Mouse (Mus musculus) hindbrain, embryonic 12.5 days (tissue): ENCODE data around the gene Dlg5. TPM values are rescaled to one million over a fixed set of nuclear protein-coding genes. Genes with fewer than 3 reads are reported as not detected.
A peak's percentile ranks its signal among the peaks of the same experiment; 100 is the strongest.

Experiments used
- ATAC-seq: fragments of 200-750 bp; cut with Nextera tagmentation; 2 replicates; pipeline ENCODE4 v1.8.0; 2017; ENCODE audit warnings: moderate TSS enrichment; ENCODE audit not compliant: low FRiP score
- H3K27ac ChIP-seq: fragments of 300-500 bp; sonication (generic); 2 replicates; pipeline ENCODE4 v1.5.1; 2016; ENCODE audit warnings: mild to moderate bottlenecking
- H3K27me3 ChIP-seq: fragments of 300-500 bp; sonication (generic); 2 replicates; pipeline ENCODE4 v1.6.1; 2016; ENCODE audit warnings: mild to moderate bottlenecking
- H3K36me3 ChIP-seq: fragments of 300-500 bp; sonication (generic); 2 replicates; pipeline ENCODE4 v1.6.1; 2016; ENCODE audit warnings: mild to moderate bottlenecking
- H3K4me1 ChIP-seq: fragments of 300-500 bp; sonication (generic); 2 replicates; pipeline ENCODE4 v1.6.1; 2016
- H3K4me2 ChIP-seq: fragments of 300-500 bp; sonication (generic); replicated peaks from 2 replicates; pipeline ENCODE4 v1.6.1; 2016; ENCODE audit warnings: mild to moderate bottlenecking
- H3K4me3 ChIP-seq: fragments of 300-500 bp; sonication (generic); 2 replicates; pipeline ENCODE4 v1.5.1; 2016; ENCODE audit warnings: mild to moderate bottlenecking
- H3K9ac ChIP-seq: fragments of 300-500 bp; sonication (generic); 2 replicates; pipeline ENCODE4 v1.6.1; 2016; ENCODE audit warnings: mild to moderate bottlenecking, moderate library complexity
- H3K9me3 ChIP-seq: fragments of 300-500 bp; sonication (generic); replicated peaks from 2 replicates; pipeline ENCODE4 v1.6.1; 2016; ENCODE audit warnings: mild to moderate bottlenecking
- WGBS: fragments of 180-500 bp; shearing (Covaris S2); methylation state at CpG from one replicate; pipeline ENCODE4 v1.1.7; 2016; 5-methylcytosine and 5-hydroxymethylcytosine counted together
- polyA plus RNA-seq: library from polyadenylated mRNA; unstranded; fragments of >200 nt; fragmentation: Nextera tagmentation; extraction: Ambion mirVana; gene quantifications from 2 replicates; pipeline ENCODE4 v1.2.1, GENCODE M21; 2016

The Dlg5 gene
- polyA plus RNA-seq, 1 experiment from 2014 or later: 21.8 TPM

DNA sequence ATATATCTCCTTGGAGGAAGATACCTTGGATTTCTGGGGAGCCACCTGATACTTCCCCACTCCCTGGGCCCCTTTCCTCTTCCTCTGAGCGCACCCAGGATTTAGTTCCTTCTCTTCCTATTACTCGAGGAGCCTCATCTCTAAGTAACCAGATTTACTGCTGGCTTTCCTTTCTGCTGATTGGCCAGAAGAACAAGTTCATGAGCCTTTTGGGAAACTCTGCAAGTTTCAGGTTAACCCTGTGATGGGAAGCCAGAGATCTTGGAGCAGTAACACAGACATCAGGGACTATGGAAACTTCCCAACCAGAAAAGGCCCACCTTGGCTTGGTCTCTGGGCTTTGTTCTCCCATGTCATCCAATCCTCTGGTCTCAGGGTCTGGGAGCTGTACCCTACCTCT is 10.2 kb upstream of the Dlg5 start:
- Histone ChIP-seq H3K9me3 (no peaks in the 10 kb centered on the region), H3K4me2 (no peak overlapping the region), H3K4me1 (peaks cover 14% of the 10 kb centered on the region), H3K9ac (no peak overlapping the region), H3K27me3 (no peaks in the 10 kb centered on the region), H3K36me3 (no peaks in the 10 kb centered on the region), H3K27ac (no peak overlapping the region), H3K4me3 (no peak overlapping the region)
- no peak for ATAC-seq
- 70% methylated on average over 2 of the region's 2 CpGs for WGBS

DNA sequence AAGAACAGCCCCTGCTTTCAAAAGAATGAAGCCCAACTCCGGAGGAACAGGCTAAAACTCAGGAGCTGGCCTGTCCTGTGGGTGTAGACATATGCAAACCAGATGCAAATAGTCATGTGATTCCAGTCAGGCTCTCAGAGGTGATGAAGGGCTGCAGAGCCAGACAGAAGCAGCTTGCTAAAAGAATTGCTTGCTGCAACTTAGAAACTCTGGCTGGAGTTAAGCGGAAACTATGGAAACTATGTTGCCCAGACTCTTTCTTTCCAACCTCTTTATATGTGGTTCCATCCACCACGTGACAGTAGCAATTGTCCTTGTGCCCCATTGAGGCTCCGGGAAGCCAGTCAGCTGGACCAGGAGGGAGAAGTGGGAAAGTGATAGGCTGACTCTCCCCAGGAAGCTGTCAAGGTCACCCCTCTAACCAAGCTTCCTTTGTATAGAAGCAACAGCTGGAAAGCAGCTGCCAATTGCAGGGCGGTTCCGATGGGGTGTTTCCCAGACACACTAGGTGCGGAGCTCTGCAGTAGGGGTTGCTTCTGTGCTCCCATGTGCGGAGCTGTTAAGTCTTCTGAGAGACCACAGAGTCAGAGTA is 8.0 kb upstream of the Dlg5 start:
- WGBS: 6% methylated on average over 8 of the region's 8 CpGs
- H3K4me3 ChIP-seq: no peak overlapping the region
- no peaks in the 10 kb centered on the region for H3K36me3 ChIP-seq
- H3K27me3 ChIP-seq: no peaks in the 10 kb centered on the region
- ATAC-seq: no peak
- H3K9me3 ChIP-seq: no peaks in the 10 kb centered on the region
- peak overlapping the region; percentile 71 for H3K27ac ChIP-seq
- peaks cover 14% of the 10 kb centered on the region for H3K4me1 ChIP-seq
- peak overlapping the region; percentile 30 for H3K4me2 ChIP-seq
- no peak overlapping the region for H3K9ac ChIP-seq

DNA sequence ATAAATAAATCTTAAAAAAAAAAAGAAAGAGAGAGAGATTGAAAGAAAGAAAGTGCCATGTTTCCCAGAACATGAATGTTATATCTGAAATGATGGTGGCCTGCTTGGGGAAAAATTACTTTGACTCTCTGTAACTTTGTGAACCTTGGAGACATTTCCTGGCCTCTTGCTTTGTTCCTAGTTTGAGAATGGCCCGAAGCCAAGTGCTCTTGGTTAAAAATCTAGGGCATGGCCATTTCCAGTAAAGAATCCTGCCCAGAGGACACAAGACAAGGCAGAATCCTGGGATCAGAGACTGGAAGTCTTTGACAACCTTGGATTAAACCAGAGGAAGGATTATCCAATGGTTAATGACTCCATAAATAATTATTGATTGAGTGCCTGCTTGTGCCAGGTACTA is 5.6 kb upstream of the Dlg5 start:
- no peaks in the 10 kb centered on the region for H3K36me3 ChIP-seq

DNA sequence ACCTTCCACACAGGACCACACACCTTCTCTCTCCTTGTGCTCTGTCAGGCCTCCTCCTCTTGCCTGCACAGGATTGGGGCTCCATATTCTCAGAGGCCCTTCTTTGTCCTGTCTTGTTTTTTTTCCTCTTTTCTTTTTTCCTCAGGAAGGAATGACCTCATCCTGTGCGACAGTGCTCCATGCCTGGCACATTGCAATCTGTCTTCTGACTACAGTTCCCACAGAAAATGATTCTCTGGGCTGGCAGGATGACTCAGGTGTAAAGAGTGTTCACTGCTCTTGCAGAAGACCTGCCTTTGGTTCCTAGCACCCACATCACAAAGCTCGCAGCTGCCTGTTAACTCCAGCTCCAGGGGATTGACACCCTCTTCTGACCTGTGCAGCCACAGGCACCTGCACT is 4.2 kb upstream of the Dlg5 start:
- Histone ChIP-seq H3K4me3 (no peak overlapping the region), H3K27me3 (no peaks in the 10 kb centered on the region), H3K4me2 (no peak overlapping the region), H3K9ac (no peak overlapping the region), H3K4me1 (peaks cover 17% of the 10 kb centered on the region), H3K27ac (no peak overlapping the region), H3K36me3 (no peaks in the 10 kb centered on the region), H3K9me3 (no peaks in the 10 kb centered on the region)
- ATAC-seq: no peak
- WGBS: 63% methylated on average over 2 of the region's 2 CpGs

More for the DNA sequence above, 5.6 kb upstream of the Dlg5 start:
- H3K27me3 ChIP-seq: no peaks in the 10 kb centered on the region
- no peak overlapping the region for H3K4me3 ChIP-seq
- H3K9ac ChIP-seq: no peak overlapping the region
- peaks cover 14% of the 10 kb centered on the region for H3K4me1 ChIP-seq
- no peak for ATAC-seq
- 90% methylated on average over 1 of the region's 1 CpGs for WGBS
- no peak overlapping the region for H3K27ac ChIP-seq
- no peak overlapping the region for H3K4me2 ChIP-seq
- no peaks in the 10 kb centered on the region for H3K9me3 ChIP-seq

DNA sequence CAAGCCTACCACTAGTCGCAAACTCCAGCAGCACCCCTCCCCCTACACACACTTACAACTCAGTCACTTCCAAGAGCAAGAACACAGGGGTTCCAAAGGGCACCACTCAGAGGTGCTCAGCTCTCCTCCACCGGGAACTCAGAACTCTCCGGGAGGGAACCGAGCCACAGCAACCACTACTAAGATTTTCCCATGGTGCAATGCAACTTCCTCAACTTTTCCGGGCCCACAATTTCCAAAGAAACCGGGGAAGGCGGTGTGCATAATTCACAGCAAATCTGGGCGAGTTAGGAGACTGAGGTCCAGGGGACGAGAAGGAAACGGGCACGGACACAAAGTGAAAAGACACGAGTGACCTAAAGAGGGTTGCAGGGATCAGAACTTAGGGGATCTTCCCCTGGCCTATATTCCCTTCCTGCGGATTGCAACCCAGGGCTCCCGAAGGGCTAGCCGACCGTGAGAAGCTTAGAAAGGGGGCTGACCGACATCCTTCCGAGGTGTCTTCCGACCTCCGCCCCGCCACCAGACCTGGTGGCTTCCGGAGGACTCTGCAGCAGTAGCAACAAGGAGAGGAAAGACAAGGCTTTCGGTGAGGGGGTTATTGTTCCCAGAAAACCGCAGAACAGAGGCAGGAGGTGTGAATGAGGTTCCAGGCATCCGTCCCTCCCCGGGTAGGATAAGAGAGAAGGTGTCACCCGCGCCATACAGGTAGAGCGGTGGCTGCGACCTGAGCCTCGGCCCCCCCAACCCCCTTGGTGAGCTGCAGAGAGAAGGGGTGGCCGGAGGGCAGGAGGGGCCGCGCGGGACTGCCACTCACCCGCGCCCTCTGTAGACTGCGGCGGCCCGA is 1.2 kb downstream of the Dlg5 start:
- H3K36me3 ChIP-seq: 0 out of 2 replicates have a peak, but pooled peaks cover 5% of the 10 kb centered on the region
- peak overlapping the region; percentile 90 for H3K4me2 ChIP-seq
- under 1% methylated on average over 40 of the region's 40 CpGs for WGBS
- no peaks in the 10 kb centered on the region for H3K27me3 ChIP-seq
- no peaks in the 10 kb centered on the region for H3K9me3 ChIP-seq
- peak overlapping the region; percentile 97 for H3K27ac ChIP-seq
- H3K4me1 ChIP-seq: peaks cover 24% of the 10 kb centered on the region
- peak overlapping the region; percentile 97 for H3K9ac ChIP-seq
- H3K4me3 ChIP-seq: peak overlapping the region; percentile 90
- ATAC-seq: peak; percentile 51; the same call in 1 of the 2 replicates

DNA sequence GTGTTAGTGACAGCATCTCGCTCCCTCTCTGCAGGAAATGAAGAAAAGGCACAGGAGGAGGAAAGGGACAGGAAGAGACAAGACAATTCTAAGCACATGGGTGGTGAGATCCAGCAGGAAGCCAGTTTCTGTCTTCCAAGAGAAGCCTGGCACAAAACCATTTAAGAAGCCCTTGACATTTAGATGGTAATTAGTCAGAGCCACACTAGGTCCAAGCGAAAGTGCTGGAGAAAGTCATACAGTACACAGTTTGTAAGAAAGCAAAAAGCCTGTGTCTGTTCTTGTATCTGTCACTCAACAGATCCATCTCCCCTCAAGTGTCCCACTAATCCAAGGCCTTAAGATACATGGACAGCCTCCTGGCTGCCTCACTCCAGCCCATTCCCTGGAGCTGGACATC is 3.7 kb downstream of the Dlg5 start:
- WGBS: 90% methylated on average over 2 of the region's 2 CpGs
- no peak overlapping the region for H3K9ac ChIP-seq

DNA sequence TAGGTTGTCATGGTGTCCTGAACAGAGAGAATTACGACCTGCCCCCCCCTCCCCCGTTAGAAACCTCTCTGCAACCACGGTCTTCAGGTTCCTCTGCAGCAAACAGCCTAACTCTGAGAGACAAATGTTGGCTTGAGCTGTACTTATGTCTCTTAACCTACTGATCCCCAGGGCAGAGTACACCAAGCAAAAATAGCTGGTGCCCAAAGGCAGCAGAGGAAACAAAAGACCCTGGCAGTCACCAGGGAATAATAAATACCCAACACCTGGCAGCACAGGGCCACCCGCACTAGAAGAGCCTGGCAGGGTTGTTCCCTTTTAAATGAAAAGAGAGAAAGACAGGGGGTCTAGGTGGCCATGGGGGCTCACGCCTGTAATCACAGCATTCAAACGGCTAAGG is 4.9 kb downstream of the Dlg5 start:
- Histone ChIP-seq H3K9me3 (no peaks in the 10 kb centered on the region), H3K36me3 (0 out of 2 replicates have a peak, but pooled peaks cover 5% of the 10 kb centered on the region), H3K4me2 (no peak overlapping the region), H3K4me1 (peaks cover 21% of the 10 kb centered on the region), H3K27ac (no peak overlapping the region), H3K9ac (no peak overlapping the region), H3K27me3 (no peaks in the 10 kb centered on the region), H3K4me3 (no peak overlapping the region)
- ATAC-seq: no peak
- WGBS: 75% methylated on average over 6 of the region's 6 CpGs

More for the DNA sequence above, 3.7 kb downstream of the Dlg5 start:
- Histone ChIP-seq H3K9me3 (no peaks in the 10 kb centered on the region), H3K4me1 (peaks cover 24% of the 10 kb centered on the region), H3K27ac (no peak overlapping the region), H3K4me3 (no peak overlapping the region), H3K36me3 (0 out of 2 replicates have a peak, but pooled peaks cover 5% of the 10 kb centered on the region), H3K4me2 (no peak overlapping the region), H3K27me3 (no peaks in the 10 kb centered on the region)
- ATAC-seq: no peak

DNA sequence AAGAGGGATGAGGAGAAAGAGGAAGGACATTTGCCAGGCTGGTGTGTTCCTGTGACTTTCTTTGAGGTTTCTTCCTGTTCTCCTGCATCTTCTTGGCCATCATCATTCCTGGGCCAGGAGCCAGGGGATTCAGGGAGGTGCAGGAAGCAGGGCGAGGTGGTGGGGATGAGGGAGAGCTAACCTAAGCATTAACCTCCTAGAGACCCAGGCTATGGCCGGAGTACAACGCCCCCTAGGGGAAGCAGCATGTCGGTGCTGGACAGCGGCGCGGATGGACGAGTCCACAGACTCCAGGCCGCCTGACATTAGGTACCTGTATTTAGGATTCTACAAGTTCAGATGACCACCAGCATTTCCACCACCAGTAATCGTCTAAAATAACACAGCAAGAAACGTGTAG is 6.1 kb downstream of the Dlg5 start:
- Histone ChIP-seq H3K4me3 (no peak overlapping the region), H3K9me3 (no peaks in the 10 kb centered on the region), H3K27me3 (no peaks in the 10 kb centered on the region), H3K9ac (no peak overlapping the region), H3K4me2 (no peak overlapping the region), H3K4me1 (peaks cover 26% of the 10 kb centered on the region), H3K27ac (no peak overlapping the region), H3K36me3 (0 out of 2 replicates have a peak, but pooled peaks cover 5% of the 10 kb centered on the region)
- 88% methylated on average over 11 of the region's 11 CpGs for WGBS
- ATAC-seq: no peak

DNA sequence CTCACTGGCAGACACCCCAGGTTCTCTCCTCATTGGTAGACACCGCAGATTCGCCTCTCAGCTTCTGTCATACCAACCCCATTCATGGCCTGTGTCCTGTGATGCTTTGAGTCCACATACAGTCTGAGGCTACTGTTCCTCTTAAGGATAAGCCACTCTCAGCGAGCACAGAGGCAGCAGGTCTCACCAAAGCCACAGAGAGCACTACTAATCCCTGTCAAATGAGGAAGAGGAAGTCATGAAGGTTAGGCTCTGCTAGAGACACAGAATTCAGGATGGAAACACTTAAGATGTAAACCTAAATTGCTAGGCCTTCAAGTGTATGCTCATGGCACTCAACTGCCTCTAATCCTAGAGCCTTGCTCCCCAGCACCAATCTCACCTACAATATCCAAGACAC is 9.8 kb downstream of the Dlg5 start:
- ATAC-seq: no peak
- 88% methylated on average over 3 of the region's 3 CpGs for WGBS

DNA sequence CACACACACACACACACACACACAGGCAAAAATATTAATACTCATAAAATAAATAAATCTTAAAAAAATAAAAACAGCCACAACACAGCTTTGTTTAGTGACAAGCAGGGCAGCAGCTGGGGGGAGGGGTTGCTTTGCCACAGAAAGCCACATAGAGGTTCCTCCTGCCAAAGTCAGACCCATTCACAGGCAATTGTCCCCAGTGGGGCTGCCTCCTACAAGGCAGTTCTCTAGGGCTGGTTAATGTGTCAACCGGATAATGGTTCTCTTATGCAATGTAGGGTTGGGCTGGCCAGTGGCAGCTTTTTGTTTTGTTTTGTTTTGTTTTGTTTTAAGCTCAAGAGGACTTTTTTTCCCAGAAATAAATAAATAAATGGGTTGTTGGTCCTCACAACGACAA is 11.3 kb downstream of the Dlg5 start:
- Histone ChIP-seq H3K9me3 (no peaks in the 10 kb centered on the region), H3K9ac (no peak overlapping the region), H3K27me3 (no peaks in the 10 kb centered on the region), H3K36me3 (no peaks in the 10 kb centered on the region), H3K4me2 (no peak overlapping the region), H3K27ac (0 out of 2 replicates have a peak overlapping the region, but pooled peaks have one; percentile 3), H3K4me1 (peaks cover 12% of the 10 kb centered on the region), H3K4me3 (no peak overlapping the region)
- WGBS: 31% methylated on average over 2 of the region's 2 CpGs
- no peak for ATAC-seq

More for the DNA sequence above, 9.8 kb downstream of the Dlg5 start:
- H3K4me1 ChIP-seq: peaks cover 12% of the 10 kb centered on the region
- no peaks in the 10 kb centered on the region for H3K9me3 ChIP-seq
- H3K27ac ChIP-seq: no peak overlapping the region
- H3K27me3 ChIP-seq: no peaks in the 10 kb centered on the region
- no peak overlapping the region for H3K9ac ChIP-seq
- H3K4me2 ChIP-seq: no peak overlapping the region
- no peaks in the 10 kb centered on the region for H3K36me3 ChIP-seq
- no peak overlapping the region for H3K4me3 ChIP-seq

DNA sequence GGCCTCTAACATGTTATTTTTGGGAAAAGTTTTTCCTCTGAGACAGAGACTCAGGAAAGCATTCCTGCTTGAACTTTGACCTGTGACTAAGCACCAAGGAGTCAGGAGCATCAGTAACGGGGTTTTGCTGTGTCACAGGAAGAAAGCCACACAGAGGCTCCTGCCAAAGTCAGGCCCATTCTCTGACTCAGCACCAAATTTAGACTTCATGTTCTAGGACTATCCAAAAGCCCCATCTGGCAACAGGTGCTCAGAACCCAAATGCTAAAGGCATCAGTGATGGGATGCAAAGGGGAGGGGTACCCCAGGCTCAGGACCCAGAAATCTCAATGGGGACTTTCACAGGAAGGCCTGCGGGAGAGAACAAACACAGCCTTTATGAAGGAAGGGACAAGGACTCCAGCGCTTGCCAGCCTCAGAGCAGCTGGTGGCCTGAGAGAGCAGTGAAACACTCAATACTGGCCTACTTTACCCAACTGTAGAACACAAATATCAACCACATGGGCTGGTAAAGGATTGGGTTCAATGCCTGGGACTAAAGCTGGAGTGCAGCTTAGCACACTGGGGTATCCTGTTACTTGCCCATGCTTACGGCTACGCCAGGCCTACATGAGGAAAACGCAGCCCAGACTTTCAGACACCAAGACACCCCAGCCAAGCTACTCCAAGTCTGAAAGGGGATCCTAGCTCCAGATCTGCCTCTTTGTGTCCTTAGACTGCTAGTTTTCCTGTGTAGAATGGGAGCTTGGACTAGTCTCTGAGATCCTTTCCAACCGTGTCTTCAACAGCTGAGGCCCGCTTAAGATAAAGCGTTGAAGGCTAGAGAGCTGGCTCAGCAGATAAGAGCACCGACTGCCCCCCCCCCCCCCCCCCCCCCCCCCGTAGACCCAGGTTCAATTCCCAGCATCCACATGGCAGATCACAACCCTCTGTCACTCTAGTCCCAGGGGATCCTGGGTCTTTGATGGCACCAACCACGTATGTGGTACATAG is 12.8 kb downstream of the Dlg5 start:
- H3K4me2 ChIP-seq: no peak overlapping the region
- no peak overlapping the region for H3K9ac ChIP-seq
- peaks cover 12% of the 10 kb centered on the region for H3K4me1 ChIP-seq
- H3K4me3 ChIP-seq: no peak overlapping the region
- no peaks in the 10 kb centered on the region for H3K9me3 ChIP-seq
- no peaks in the 10 kb centered on the region for H3K27me3 ChIP-seq
- H3K27ac ChIP-seq: peak overlapping the region; percentile 52
- H3K36me3 ChIP-seq: no peaks in the 10 kb centered on the region
- WGBS: 67% methylated on average over 11 of the region's 12 CpGs
- no peak for ATAC-seq

DNA sequence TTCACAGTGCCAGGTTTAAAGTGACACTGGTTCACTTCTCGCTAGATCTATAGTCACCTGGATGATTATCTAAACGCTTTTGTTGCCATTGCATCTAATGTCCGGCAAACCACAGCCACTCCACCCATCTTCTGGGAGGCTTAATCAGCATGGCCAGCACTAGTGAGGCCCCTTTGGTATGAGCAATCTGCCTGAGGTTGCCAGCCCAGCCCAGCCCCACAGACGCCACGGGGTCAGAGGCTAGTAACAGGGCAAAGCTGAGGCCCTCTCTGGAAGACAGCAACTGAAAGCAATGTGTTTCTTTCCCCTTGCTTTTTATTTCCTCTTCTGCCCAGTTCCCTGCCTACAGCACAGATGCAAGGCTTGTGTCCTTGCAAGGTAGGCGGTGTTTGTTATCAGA is 17.2 kb downstream of the Dlg5 start:
- 79% methylated on average over 6 of the region's 6 CpGs for WGBS
- no peak overlapping the region for H3K4me3 ChIP-seq
- H3K36me3 ChIP-seq: no peaks in the 10 kb centered on the region
- H3K9me3 ChIP-seq: no peaks in the 10 kb centered on the region
- H3K27me3 ChIP-seq: no peaks in the 10 kb centered on the region
- H3K4me2 ChIP-seq: no peak overlapping the region
- peaks cover 5% of the 10 kb centered on the region for H3K4me1 ChIP-seq
- H3K27ac ChIP-seq: no peak overlapping the region
- no peak overlapping the region for H3K9ac ChIP-seq
- ATAC-seq: no peak
